Mouse (Mus musculus): ENCODE results near the gene Abhd17b.

Gene Abhd17b

GRCm38 (mm10) chr19:21731887-21732286 lies 78.9 kb downstream of the Abhd17b start:
- DNase-seq (ENCODE audit: low read depth): no peak

GRCm38 (mm10) chr19:21733176-21733575 lies 80.2 kb downstream of the Abhd17b start:
- no peak for DNase-seq (ENCODE audit: low read depth)

- no peak for DNase-seq (ENCODE audit: low read depth)
Measured at GRCm38 (mm10) chr19:21734112-21734511, 81.1 kb downstream of the Abhd17b start.

Data from induced T-regulatory cell, adult 2 months (primary cell).